In genomic region chr17:24222653-24223052, GRCm38 (mm10) we compare ENCODE assay signal across 26 mouse cellular contexts. TPM values are rescaled to one million over a fixed set of nuclear protein-coding genes. Genes with fewer than 3 reads are reported as not detected.
DNase-seq lines count a peak whose midpoint lies in the region; ATAC-seq and TF ChIP-seq lines count a peak whose summit lies in the region.
"Had no signal": no experiment of that assay in that cellular context is flagged by ENCODE, and none has a peak within 500 bp of the region (broad histone marks: within the 10 kb centered on the region; RNA-seq: fewer than 3 reads in every experiment).

No protein-coding gene starts in this region.

- ATAC-seq in neural tube, embryonic 15.5 days (ENCODE audit: low FRiP score): no peak
- ATAC-seq in liver, embryonic 14.5 days (ENCODE audit: insufficient read depth): no peak
- ATAC-seq: forebrain, embryonic 15.5 days; hindbrain, embryonic 16.5 days; Patski had no signal

- DNase-seq in liver, adult 2 months (ENCODE audit: extremely low read depth, low read depth, low spot score): no peak
- no peak for DNase-seq in liver
- DNase-seq in neural tube, embryonic 10.5 days (ENCODE audit: extremely low spot score, low spot score): peak; percentile 22
- DNase-seq in liver, embryonic 14.5 days (ENCODE audit: low read depth in 3 of 3, low spot score in 3 of 3): no peak
- no peak for DNase-seq in left cerebral cortex, adult 9 months (ENCODE audit: low spot score in 2 of 2)
- no peak for DNase-seq in kidney, postnatal 36 days
- DNase-seq: adrenal gland, postnatal 10 days; adrenal gland, postnatal 36 days; cerebellum, adult 18-20 months; cerebellum, adult 9-10 months; cerebellum, postnatal 14 days; gastrocnemius, postnatal 25 days; heart, adult 18-20 months; heart, postnatal 10 days; heart, postnatal 36 days had no signal

- WGBS in liver, adult 2 months: 89% methylated on average over 6 of the region's 6 CpGs
- WGBS in neural tube, embryonic 15.5 days: 78% methylated on average over 6 of the region's 6 CpGs
- WGBS in liver, embryonic 14.5 days (ENCODE audit: insufficient replicate concordance): 79% methylated on average over 6 of the region's 6 CpGs

- no peak overlapping the region for H3K9ac ChIP-seq in liver, adult 2 months (ENCODE audit: low read depth, low read length)
- no peak overlapping the region for H3K9ac ChIP-seq in neural tube, embryonic 15.5 days (replicated peaks)
- H3K9ac ChIP-seq in liver, embryonic 14.5 days (replicated peaks): no peak overlapping the region
- H3K9ac ChIP-seq: embryonic facial prominence, embryonic 12.5 days; forebrain, embryonic 12.5 days; forebrain, embryonic 15.5 days; heart, embryonic 12.5 days; heart, embryonic 15.5 days; hindbrain, embryonic 13.5 days had no signal

- H3K4me3 ChIP-seq in liver, adult 2 months (ENCODE audit: insufficient read depth, low read depth, low read length): no peak overlapping the region
- no peak overlapping the region for H3K4me3 ChIP-seq in neural tube, embryonic 15.5 days (replicated peaks)
- H3K4me3 ChIP-seq in liver, embryonic 14.5 days (ENCODE audit: insufficient read depth in 1 of 2, low read depth in 2 of 2, low read length in 2 of 2): no peak overlapping the region
- H3K4me3 ChIP-seq: embryonic facial prominence, embryonic 12.5 days; erythroblast, embryonic 14.5 days; forebrain, embryonic 12.5 days; forebrain, embryonic 15.5 days; heart, embryonic 12.5 days; heart, embryonic 15.5 days; hindbrain, embryonic 10.5 days; hindbrain, embryonic 13.5 days had no signal

- no peaks in the 10 kb centered on the region for H3K27me3 ChIP-seq in liver, adult 2 months (ENCODE audit: control insufficient read depth, insufficient read depth, low read length)
- H3K27me3 ChIP-seq in neural tube, embryonic 15.5 days (replicated peaks): no peaks in the 10 kb centered on the region
- no peaks in the 10 kb centered on the region for H3K27me3 ChIP-seq in liver, embryonic 14.5 days (ENCODE audit: control insufficient read depth, insufficient read depth, low read length)
- H3K27me3 ChIP-seq: embryonic facial prominence, embryonic 12.5 days; forebrain, embryonic 12.5 days; forebrain, embryonic 15.5 days; heart, embryonic 12.5 days; heart, embryonic 15.5 days; hindbrain, embryonic 13.5 days; Patski had no signal

- TF ChIP-seq POLR2A in liver, adult 2 months (IDR thresholded peaks at IDR 0.05; ENCODE audit: extremely low read depth, insufficient read depth, low read length): no peak

- TF ChIP-seq CTCF in liver, adult 2 months (IDR thresholded peaks at IDR 0.05; ENCODE audit: low read depth, low read length): no peak
- TF ChIP-seq CTCF in liver, embryonic 14.5 days (IDR thresholded peaks at IDR 0.05; ENCODE audit: low read depth): no peak

- peaks cover 44% of the 10 kb centered on the region for H3K4me1 ChIP-seq in liver, adult 2 months (ENCODE audit: control insufficient read depth, insufficient read depth, low read length)
- peaks cover 20% of the 10 kb centered on the region for H3K4me1 ChIP-seq in neural tube, embryonic 15.5 days
- peaks cover 36 to 42% of the 10 kb centered on the region in 2 experiments for H3K4me1 ChIP-seq in liver, embryonic 14.5 days (replicated peaks; ENCODE audit: control insufficient read depth in 2 of 2, insufficient read depth in 2 of 2, low read length in 1 of 2)

- no peak overlapping the region for H3K4me2 ChIP-seq in neural tube, embryonic 15.5 days
- H3K4me2 ChIP-seq in liver, embryonic 14.5 days (ENCODE audit: low read depth): no peak overlapping the region
- H3K4me2 ChIP-seq: embryonic facial prominence, embryonic 12.5 days; forebrain, embryonic 12.5 days; forebrain, embryonic 15.5 days; heart, embryonic 12.5 days; heart, embryonic 15.5 days; hindbrain, embryonic 13.5 days had no signal

- peaks cover under 1% of the 10 kb centered on the region; the same call in 1 of the 2 replicates for H3K36me3 ChIP-seq in liver, adult 2 months (ENCODE audit: control insufficient read depth, insufficient read depth, low read length)
- peaks cover 35% of the 10 kb centered on the region for H3K36me3 ChIP-seq in neural tube, embryonic 15.5 days
- H3K36me3 ChIP-seq in liver, embryonic 14.5 days (replicated peaks; ENCODE audit: control insufficient read depth, insufficient read depth, low read depth): peaks cover 66% of the 10 kb centered on the region

- H3K27ac ChIP-seq in liver, adult 2 months (replicated peaks; ENCODE audit: insufficient read depth, low read depth, low read length): peak overlapping the region; percentile 96
- no peak overlapping the region for H3K27ac ChIP-seq in neural tube, embryonic 15.5 days (replicated peaks)
- H3K27ac ChIP-seq in liver, embryonic 14.5 days: peak overlapping the region; percentile 22; the same call in 1 of the 2 replicates
- H3K27ac ChIP-seq: embryonic facial prominence, embryonic 12.5 days; forebrain, embryonic 12.5 days; forebrain, embryonic 15.5 days; heart, embryonic 15.5 days; hindbrain, embryonic 10.5 days; hindbrain, embryonic 13.5 days had no signal

- H3K9me3 ChIP-seq in neural tube, embryonic 15.5 days (replicated peaks): no peaks in the 10 kb centered on the region
- no peaks in the 10 kb centered on the region for H3K9me3 ChIP-seq in liver, embryonic 14.5 days (ENCODE audit: control insufficient read depth, low read length)
- H3K9me3 ChIP-seq: embryonic facial prominence, embryonic 12.5 days; forebrain, embryonic 12.5 days; forebrain, embryonic 15.5 days; heart, embryonic 12.5 days; heart, embryonic 15.5 days; hindbrain, embryonic 10.5 days; hindbrain, embryonic 13.5 days had no signal

- peaks cover 20% of the 10 kb centered on the region; the same call in 1 of the 2 replicates for H3K79me2 ChIP-seq in liver, adult 2 months (ENCODE audit: control insufficient read depth, insufficient read depth, low read length)

- TF ChIP-seq EP300 in liver, embryonic 14.5 days (IDR thresholded peaks at IDR 0.05; ENCODE audit: low read depth): no peak

RNA-seq across cellular contexts. Expression of gene Tedc2, which starts 2.0 kb away (rescaled TPM):
- total RNA-seq in liver, adult 2 months (2014; rRNA removed): 44.1 and 53.2 TPM in 2 replicates
- 61.4 and 78.0 TPM in 2 replicates for polyA plus RNA-seq in liver, adult 2 months (2012; rRNA removed)
- polyA plus RNA-seq in neural tube, embryonic 15.5 days (2015; fragmentation: Nextera tagmentation; extraction: Ambion mirVana): 8.8 and 10.7 TPM in 2 replicates
- 18.3 and 21.1 TPM in 2 replicates for polyA plus RNA-seq in liver, embryonic 14.5 days (2012; rRNA removed)
- 7.7 and 7.9 TPM in 2 replicates for polyA plus RNA-seq in liver, embryonic 14.5 days (2014; fragmentation: Nextera tagmentation; extraction: Ambion mirVana)

RNA-seq across cellular contexts. Expression of gene Ntn3, which starts 13.3 kb away (rescaled TPM):
- total RNA-seq in liver, adult 2 months (2014; rRNA removed): 2.3 and 2.8 TPM in 2 replicates
- 7.4 and 7.8 TPM in 2 replicates for polyA plus RNA-seq in liver, adult 2 months (2012; rRNA removed)
- polyA plus RNA-seq in neural tube, embryonic 15.5 days (2015; fragmentation: Nextera tagmentation; extraction: Ambion mirVana): 5.9 and 6.0 TPM in 2 replicates
- polyA plus RNA-seq in liver, embryonic 14.5 days (2012; rRNA removed): 0.59 and 0.64 TPM in 2 replicates
- 0.45 and 0.69 TPM in 2 replicates for polyA plus RNA-seq in liver, embryonic 14.5 days (2014; fragmentation: Nextera tagmentation; extraction: Ambion mirVana)

RNA-seq across cellular contexts. Expression of gene Tbc1d24, which starts 17.3 kb away (rescaled TPM):
- 13.3 and 22.2 TPM in 2 replicates for total RNA-seq in liver, adult 2 months (2014; rRNA removed)
- 23.6 and 31.5 TPM in 2 replicates for polyA plus RNA-seq in liver, adult 2 months (2012; rRNA removed)
- 21.0 and 24.0 TPM in 2 replicates for polyA plus RNA-seq in neural tube, embryonic 15.5 days (2015; fragmentation: Nextera tagmentation; extraction: Ambion mirVana)
- polyA plus RNA-seq in liver, embryonic 14.5 days (2012; rRNA removed): 14.1 TPM in 2 replicates
- 4.9 and 5.4 TPM in 2 replicates for polyA plus RNA-seq in liver, embryonic 14.5 days (2014; fragmentation: Nextera tagmentation; extraction: Ambion mirVana)

RNA-seq across cellular contexts. Expression of gene Ccnf, which starts 28.6 kb away (rescaled TPM):
- total RNA-seq in liver, adult 2 months (2014; rRNA removed): 3.0 and 3.5 TPM in 2 replicates
- 5.5 and 6.5 TPM in 2 replicates for polyA plus RNA-seq in liver, adult 2 months (2012; rRNA removed)
- 13.4 and 26.3 TPM in 2 replicates for polyA plus RNA-seq in neural tube, embryonic 15.5 days (2015; fragmentation: Nextera tagmentation; extraction: Ambion mirVana)
- 34.0 and 36.9 TPM in 2 replicates for polyA plus RNA-seq in liver, embryonic 14.5 days (2012; rRNA removed)
- polyA plus RNA-seq in liver, embryonic 14.5 days (2014; fragmentation: Nextera tagmentation; extraction: Ambion mirVana): 69.5 and 71.7 TPM in 2 replicates

RNA-seq across cellular contexts. Expression of gene Atp6v0c, which starts 53.2 kb away (rescaled TPM):
- total RNA-seq in liver, adult 2 months (2014; rRNA removed): 40.0 and 68.4 TPM in 2 replicates
- polyA plus RNA-seq in liver, adult 2 months (2012; rRNA removed): 625 and 644 TPM in 2 replicates
- 1,457 and 1,659 TPM in 2 replicates for polyA plus RNA-seq in neural tube, embryonic 15.5 days (2015; fragmentation: Nextera tagmentation; extraction: Ambion mirVana)
- polyA plus RNA-seq in liver, embryonic 14.5 days (2012; rRNA removed): 236 and 271 TPM in 2 replicates
- 326 and 346 TPM in 2 replicates for polyA plus RNA-seq in liver, embryonic 14.5 days (2014; fragmentation: Nextera tagmentation; extraction: Ambion mirVana)
